Mouse (Mus musculus) urinary bladder, postnatal 14 days (tissue): ENCODE measurements around the gene Nrbp1.

ENCODE experiments used
- DNase-seq: peaks from one replicate; pipeline ENCODE4 v3.0.0; 2021; ENCODE audit warnings: low spot score

The Nrbp1 gene

DNA sequence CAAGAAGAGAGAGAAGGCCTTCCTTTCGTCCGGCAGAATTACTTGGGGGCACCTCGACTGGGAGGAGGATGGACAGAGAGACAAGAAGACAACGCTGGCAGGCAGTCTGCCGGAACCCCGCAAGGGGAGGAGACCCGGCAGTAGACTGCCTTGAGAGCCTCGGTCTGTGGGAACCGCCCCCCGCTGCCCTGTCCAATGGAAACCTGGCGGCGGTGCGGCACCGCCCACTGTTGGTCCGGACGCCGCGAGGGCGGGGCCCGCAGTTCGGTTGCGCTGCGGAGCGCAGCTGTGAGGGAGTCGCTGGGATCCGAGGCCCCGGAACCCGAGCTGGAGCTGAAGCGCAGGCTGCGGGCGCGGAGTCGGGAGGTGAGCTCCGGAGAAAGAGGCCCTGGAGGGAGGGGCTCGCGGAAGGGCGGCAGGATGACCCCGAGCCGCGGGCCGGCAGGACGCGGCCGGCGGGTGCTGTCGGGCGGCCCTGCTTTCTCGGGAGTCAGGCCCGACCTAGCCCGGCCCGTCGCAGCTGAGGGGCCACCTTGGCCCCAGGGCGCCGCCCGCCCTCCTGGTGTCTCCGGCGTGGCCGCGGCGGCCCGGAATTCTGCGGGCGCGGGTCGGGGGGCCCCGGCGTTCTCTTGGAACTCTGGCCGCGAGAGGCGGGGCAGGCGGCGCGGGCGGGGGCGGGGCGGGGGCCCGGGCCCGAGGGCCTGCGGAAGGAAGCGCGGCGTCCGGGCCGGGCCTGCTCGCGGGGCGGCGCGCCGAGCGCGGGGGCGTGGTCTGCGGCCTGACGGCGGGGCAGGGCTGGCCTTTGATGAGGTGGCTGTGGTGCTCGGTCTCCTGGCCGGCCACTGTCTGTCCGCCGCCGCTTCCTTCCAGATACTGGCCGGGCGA is at the start of gene Nrbp1, which contains the start of gene Gm9970:
TSS of gene Nrbp1 (plus strand) at position 228 of the 885 bp plus-strand sequence.
TSS of gene Gm9970 (minus strand) at position 596 of the 885 bp plus-strand sequence.
- peak; percentile 96 for DNase-seq

DNA sequence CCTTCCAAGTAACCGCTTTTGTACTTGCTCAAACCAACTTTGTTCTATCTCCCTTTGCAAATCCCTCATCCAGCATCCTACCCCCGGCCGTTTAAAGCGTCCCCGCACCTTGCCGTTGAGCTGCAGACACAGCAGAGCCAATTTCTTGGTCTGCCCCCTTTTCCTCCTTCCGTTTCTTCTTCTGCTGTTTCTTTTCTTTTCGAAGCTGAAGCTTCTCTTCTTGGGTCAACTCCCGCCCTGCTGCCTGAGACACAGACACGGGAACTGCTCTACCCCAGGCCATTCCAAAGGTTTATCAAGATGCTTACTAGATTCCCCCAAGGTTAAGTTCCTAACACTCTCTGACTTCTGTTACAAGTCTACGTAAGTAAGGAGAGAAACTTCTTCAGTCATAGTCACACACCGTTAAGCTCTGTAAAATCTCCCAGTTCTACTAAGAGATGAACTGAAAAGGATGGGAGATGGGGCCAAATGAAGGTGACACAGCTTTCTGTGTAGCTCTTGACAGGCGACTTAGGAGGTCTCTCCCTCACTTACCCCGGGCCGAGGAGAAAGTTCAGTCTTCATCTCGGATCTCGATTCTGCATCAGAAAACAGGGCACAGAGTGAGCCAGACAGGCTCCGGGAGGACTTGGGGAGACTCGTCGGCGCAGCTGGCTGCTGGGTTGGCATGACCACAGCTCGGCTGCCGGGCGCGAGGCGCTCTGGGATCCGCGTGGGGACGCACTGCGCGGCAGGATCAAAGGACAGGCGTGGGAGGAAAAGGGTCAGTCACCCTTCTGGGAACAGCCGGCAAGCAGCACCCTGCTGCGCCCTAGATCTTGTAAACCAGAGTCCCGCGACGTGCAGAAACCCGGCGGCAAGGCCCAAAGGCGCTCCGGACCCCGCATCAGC is 48.4 kb upstream of the Nrbp1 start:
- peak; percentile 81 for DNase-seq

GRCm38 (mm10) chr5:31192939-31193630 is 47.6 kb upstream of the Nrbp1 start, which contains the start of the genes Snx17 and Eif2b4:
Gene Snx17, plus strand, starts transcription at chr5:31193227.
Gene Eif2b4, minus strand, starts transcription at chr5:31193430.
- DNase-seq = peak; percentile 99

DNA sequence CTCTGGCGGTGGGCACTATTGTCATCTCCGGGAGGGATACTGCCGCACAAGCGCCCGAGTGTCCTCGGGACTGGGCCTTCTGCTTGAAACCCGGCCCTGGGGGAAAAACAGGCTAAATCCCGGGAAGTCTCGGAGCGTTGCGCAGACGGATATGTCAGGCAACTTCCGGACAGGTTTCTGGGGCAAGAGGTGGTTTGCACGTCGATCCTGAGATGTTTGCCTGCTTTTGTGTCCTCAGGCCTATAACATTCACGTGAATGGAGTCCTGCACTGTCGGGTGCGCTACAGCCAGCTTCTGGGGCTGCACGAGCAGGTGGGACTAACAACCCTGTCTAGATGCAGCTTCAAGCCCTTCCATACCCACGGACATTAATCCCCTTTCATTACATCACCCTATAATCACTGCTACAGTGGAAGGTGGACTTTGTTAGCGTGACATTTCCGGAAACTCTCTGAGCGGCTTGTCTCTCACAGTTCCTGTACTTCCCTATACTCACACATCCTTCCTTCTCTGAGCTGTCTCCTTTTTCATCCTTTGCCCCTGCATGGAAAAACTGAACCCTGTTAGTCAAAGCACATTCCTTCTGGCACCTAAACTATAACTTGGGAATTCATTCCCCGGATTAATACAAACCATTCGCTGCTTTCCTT is 46.9 kb upstream of the Nrbp1 start:
- DNase-seq = no peak

- no peak for DNase-seq
Observed at GRCm38 (mm10) chr5:31194486-31195485, 45.9 kb upstream of the Nrbp1 start.

- DNase-seq = no peak
Observed at GRCm38 (mm10) chr5:31195671-31196070, 45.0 kb upstream of the Nrbp1 start.

- no peak for DNase-seq
Observed at GRCm38 (mm10) chr5:31196207-31196606, 44.5 kb upstream of the Nrbp1 start.

DNA sequence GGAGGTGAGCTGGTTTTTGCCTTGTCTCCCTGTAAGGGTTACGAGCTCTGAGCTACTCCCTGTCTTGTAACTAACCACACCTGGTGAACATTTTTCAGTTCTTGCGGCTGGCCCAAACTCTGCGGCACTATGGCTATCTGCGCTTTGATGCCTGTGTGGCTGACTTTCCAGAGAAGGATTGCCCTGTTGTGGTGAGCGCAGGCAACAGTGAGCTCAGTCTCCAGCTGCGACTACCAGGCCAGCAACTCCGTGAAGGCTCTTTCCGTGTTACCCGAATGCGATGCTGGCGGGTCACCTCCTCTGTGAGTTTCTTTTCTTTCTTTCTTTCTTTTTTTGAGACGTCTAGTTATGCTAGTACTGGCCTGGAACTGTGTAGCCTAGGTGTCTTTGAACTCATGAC is 43.6 kb upstream of the Nrbp1 start:
- DNase-seq = no peak

DNA sequence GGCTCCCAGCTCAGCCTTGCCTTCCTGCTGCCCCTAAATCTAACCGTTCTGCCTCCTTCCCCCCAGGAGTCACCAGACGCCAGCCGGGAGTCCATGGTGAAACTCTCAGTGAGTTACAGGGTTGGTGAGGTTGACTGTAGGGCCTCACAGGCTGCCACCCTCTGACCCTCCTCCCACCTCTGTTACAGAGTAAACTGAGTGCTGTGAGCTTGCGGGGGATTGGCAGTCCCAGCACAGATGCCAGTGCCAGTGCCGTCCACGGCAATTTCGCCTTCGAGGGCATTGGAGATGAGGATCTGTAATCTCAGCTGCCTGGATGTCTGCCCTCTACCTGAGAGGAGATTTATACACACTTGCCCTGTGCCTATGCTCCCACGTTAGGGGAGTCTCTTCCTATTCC is 42.5 kb upstream of the Nrbp1 start:
- no peak for DNase-seq

GRCm38 (mm10) chr5:31198616-31199320 is 41.9 kb upstream of the Nrbp1 start:
- DNase-seq = no peak

DNA sequence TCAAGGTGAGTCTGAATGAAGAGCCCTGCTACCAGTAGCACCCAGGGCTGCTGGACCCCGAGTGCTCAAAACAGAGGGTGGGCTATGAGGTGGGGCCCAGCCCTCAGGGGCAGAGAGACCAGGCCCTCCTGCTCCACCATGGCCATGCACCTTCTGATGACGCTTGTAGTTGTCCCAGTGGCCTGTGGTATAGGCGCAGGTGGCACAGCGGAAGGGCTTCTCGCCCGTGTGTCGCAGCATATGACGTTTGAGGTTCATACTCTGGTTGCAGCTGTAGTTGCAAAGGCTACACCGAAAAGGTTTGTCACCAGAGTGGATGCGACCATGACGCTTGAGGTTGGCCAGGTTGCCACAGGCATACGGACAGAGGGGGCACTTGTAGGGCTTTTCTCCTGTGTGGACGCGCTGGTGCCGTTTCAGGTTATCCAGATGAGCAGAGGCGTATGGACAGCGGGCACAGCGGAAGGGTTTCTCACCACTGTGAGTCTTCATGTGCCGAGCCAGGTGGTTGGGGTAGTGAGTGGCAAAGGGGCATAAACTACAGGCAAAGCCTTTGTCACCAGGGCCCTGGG is 41.3 kb upstream of the Nrbp1 start:
- no peak for DNase-seq

DNA sequence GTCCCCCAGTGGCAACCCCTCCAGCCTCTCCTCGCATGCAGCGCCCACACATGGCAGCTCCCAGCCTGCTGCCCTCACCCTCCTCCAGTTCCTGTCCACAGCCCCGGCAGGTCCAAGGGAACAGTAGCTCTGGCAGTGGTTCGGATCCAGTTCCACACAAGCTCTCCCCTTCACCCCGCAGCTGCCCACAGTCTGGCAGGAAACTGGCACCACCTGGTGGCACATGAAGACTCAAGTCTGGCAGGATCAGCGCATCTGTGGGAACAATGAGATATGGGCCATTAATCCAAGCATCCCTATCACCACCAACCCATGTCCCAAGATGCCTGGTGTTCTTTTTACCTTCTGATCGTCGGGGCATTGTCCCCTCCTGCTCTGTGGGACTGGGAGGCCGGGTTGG is 40.8 kb upstream of the Nrbp1 start:
- DNase-seq = no peak

DNA sequence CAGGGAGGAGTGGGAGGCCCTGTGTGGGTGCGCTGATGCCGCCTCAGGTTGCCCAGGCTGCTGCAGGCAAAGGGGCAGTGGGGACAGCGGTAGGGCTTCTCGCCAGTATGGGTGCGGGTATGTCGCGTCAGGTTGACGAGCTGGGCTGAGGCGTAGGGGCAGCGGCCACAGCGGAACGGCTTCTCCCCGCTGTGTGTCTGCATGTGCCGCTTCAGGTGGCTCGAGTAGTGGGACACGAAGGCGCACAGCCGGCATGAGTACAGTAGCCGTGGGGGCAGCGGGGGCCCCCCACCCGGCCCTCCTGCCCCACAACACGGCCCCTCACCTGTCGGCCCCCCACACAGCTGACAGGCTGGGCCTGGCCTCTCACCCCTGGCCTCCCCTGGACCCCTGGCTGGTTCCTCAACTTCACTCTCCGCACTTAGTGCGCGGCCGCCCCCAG is 40.3 kb upstream of the Nrbp1 start:
- no peak for DNase-seq

DNA sequence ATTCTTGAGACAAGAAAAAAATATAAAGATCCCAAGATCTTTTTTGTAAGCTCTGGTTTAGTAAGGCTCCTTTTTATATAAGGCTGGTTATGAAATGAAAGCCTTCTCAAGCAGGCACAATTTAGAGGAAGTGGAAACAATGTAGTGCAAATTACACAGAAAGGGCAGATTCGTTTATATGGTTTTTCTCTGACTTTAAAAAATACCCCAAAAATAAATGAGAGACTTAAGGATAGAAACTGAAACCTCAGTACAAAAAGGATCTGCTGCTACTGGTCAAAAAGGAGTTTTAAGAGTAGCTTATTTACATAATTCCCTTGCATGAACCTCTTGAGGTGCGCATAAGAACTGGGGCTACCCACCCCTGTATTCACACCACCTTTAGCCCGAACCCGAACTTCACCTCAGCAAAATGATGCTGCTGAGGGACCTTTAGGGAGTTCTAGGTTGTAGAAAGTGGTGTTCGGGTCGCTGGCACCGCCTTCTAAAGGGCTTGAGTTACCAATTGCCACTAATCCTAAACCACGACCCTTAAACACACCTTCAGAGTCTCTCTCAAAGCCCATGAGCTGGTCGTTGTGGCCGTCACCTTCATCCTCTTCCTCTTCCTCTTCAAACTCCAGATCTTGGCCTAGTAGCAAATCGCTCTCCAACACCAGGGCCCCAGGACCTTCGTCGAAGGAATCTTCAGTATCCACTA is 39.5 kb upstream of the Nrbp1 start:
- DNase-seq = no peak

DNA sequence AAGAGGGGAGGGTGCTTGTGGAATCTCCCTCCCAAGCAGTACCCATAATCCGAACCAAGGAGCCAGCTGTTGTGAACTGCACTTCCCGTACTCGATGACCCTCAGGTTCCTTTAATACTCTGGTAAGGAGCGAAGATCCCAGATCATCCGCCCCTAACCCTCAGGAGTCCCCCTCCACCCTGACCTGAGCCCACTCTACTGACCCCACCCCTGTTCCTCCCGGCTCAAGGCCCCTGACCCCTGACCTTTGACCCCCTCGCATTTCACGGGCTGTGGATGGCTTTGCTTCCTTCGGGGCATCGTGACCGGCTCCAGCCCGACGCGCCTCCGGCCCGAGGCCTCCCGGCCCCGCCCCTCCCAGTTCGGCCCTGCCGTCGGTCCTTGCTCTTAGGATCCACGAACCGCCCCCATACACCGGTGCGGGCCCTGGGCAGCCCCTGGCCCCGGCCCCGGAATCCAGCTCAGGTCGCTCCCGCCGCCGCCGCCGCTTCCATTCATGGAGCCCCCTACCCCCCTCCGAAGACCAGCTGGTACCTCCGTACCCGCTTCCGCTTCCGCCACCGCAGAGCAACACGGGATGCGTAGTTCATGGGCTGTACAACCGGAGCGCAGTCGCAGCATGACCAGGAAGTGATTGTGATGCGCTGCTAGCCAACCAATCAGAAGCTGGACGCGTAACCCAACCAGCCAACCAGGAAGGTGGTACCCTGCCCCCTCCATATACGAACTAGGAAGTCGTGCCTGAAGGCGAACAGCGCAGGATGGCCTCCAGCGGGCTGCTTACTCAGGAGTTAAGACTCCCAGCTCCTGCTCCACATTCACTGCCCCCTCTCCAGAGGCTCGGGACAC is 38.7 kb upstream of the Nrbp1 start, which contains the start of gene Zfp513:
TSS of gene Zfp513 (minus strand) at position 562 of the 849 bp plus-strand sequence.
- peak; percentile 95 for DNase-seq

DNA sequence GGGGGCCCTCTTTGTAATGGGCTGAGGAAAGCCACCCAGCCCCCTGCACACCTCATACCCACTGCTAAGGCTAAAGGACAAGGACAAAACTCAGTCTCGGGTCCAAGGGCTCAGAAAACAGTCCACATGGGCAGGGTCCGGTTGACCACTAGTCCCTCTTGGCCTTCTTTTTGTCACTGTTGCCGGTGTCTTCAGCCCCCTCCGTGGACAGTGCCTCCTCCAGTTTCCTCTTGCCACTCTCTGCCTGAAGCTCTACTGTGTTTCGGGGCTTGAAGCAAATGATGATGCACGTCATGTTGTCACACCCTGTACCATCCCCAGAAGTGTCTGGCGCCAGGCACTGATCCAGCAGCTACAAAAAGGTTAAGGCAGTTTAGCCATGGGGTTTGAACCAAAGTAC is 37.7 kb upstream of the Nrbp1 start:
- no peak for DNase-seq

GRCm38 (mm10) chr5:31203866-31204265 is 36.8 kb upstream of the Nrbp1 start:
- DNase-seq = no peak
